Mouse (Mus musculus): ENCODE data around the gene Rnf135.

GRCm38 (mm10) chr11:80196351-80196750 is 12.7 kb downstream of the Rnf135 start:
- no peak for TF ChIP-seq CTCF (IDR thresholded peaks at IDR 0.05; ENCODE audit: low read depth, low read length)
- TF ChIP-seq GATA1 (IDR thresholded peaks at IDR 0.05; ENCODE audit: borderline replicate concordance, low read length): no peak
- TF ChIP-seq POLR2AphosphoS5 (IDR thresholded peaks at IDR 0.05; ENCODE audit: insufficient replicate concordance, low read depth, low read length): no peak
- no peak for TF ChIP-seq TAL1 (conservative IDR thresholded peaks at IDR 0.05; ENCODE audit: low read depth, low read length)
- no peak for TF ChIP-seq GATA2 (IDR thresholded peaks at IDR 0.05; ENCODE audit: borderline replicate concordance, low read depth, low read length)

Measured in G1E (cell line).